Mouse (Mus musculus) monocyte, adult 2 months (primary cell): ENCODE measurements around the gene Scarf2.

Experiments used
- DNase-seq, 2 experiments: peaks; one replicate each; pipeline ENCODE4 v3.0.0; 2022; ENCODE audit warnings: low spot score in 2 of 2, low read depth in 1 of 2

Scarf2 gene

GRCm38 (mm10) chr16:17828867-17829266 is 31.8 kb downstream of the Scarf2 start:
- DNase-seq: no peak

DNA sequence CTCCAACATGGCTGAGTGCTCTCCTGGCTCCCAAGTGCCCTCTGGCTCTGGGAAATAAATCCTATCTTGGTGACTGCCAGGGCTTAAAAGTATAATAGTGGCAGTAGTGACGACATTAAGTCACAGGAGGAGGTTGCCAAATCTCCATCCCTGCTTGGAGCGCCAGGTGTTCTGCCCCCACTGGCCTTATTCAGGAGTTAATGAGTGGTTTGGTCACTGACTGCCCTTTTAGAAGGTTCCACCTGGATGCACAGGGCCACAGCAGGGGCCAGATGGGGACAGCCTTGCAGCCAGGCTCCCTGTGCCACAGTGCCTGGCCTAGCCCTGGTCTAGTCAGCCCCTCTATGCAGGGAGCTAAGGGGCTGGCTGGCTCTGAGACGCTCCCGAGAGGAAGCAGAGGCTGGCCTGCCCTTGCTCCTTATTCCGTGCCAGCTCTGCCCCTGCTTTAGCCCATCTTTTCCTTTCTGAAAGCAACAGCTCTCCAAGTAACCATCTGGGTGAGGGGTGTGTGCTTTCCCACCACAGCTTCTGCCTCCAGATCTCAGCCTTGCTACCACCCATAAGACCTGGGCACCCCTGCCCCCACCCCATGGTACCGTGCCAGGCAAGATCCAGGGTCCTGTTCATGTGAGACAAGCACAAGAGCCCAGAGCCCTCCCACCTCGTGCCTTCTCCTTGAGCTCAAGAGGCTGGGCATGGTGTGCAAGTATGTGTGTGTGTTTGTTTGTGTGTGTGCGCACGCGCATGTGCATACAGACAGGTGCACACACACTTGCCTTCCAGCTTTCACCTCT is 33.5 kb downstream of the Scarf2 start:
- DNase-seq: no peak

GRCm38 (mm10) chr16:17831781-17832180 is 34.7 kb downstream of the Scarf2 start:
- no peak for DNase-seq

GRCm38 (mm10) chr16:17832821-17833220 is 35.7 kb downstream of the Scarf2 start, which contains the start of gene B830017H08Rik:
Gene B830017H08Rik, plus strand, starts transcription at chr16:17833121.
- DNase-seq: no peak

- no peak for DNase-seq
Measured at GRCm38 (mm10) chr16:17833321-17833680, 36.2 kb downstream of the Scarf2 start.

- DNase-seq: no peak
Measured at GRCm38 (mm10) chr16:17833681-17834399, 36.8 kb downstream of the Scarf2 start.

DNA sequence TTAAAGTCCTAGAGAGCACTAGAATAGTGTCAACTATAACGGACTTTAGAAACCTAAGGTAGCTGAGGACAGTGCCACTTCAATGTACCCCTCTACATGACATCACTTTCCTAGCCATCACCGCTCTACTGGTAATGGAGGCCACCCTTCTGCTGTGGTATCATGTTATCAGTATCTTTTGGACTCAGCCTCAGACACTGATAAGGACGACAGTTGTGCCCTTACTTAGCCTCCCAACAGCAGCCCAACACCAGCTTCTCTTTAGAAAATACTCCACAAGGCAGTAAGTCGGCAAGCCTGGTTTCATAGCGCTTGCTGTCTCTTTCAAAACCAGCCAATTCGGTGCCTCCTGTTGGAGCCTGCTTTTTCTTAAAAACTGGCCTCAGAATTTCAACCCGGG is 37.5 kb downstream of the Scarf2 start:
- DNase-seq: no peak

DNA sequence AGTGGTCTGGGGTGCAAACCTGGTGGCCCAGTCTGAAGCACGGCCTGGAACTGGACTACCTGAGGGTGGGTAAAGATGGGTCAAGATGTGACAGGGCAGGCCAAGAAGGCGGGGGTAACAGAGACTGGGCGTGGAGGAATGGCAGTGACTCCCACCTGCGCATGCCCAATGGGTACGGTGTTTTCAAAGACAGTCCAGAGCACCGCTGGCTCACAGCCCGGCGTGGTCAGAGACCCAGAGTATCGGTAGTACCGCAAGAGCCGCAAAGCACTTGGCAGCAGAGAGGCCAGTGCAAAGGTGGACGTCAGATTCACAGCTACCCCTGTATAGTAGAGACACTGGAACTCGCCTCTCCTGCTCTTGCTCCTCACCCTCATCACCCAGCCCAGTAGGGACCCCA is 38.4 kb downstream of the Scarf2 start:
- no peak for DNase-seq

DNA sequence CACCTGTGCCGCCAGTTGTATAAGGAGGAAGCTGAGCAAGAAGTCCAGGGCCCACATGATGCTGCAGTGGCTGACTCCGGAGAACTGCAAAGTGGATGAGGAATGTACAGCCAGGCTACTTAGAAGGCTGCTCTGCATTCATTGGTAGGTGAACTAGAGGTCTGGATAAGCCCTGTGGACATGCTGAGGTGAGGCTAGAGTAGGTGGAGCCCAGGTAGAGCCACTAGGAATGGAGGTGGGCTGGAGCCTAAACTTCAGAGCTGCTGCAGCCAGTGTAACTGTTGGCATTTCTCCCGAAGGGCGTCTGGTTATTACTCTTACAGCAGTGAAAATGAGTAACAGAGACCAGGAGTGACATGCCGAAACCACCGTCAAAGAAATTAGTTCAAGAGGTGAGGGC is 41.0 kb downstream of the Scarf2 start, which contains the start of gene Car15:
Gene Car15 (minus strand): TSS at position 314 of the 400 bp plus-strand sequence.
- no peak for DNase-seq

DNA sequence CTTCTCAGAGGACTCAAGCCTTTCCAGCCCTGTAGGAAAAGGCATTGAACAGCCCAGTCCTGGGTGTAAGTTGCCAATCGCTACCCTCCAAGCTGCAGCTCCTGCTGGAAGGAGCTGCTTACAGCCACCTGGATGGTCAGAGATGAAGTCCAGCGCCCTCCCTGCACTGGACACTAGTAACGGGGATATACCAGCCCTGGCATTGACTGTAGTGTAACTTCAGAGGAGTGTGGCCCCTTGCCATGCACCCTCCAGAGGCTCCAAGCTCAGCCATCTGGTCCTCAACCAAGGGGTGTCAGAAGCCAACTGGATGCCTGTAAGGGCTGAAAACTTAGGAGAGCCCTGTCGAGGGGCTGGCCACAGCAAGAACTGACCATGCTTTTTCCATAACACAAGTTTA is 42.9 kb downstream of the Scarf2 start:
- no peak for DNase-seq

DNA sequence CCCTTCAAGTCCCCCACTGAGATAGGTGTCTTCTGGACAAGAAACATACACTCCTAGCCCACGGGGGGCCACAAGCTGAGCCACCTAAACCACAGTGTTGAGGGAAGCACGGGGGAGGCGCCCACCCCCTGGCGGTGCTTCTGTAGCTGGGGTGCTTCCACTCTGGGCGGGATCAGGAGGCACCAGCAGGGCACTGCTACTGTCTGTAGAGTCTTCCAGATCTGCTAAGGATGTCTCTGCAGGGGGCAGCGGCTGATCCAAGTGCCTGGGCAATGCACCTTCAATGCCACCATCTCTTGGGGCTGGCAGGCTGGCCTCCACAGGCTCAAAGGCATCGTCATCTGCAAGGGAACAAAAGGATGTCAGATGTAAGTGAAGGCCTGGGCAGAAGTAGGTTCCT is 45.4 kb downstream of the Scarf2 start:
- DNase-seq: no peak

- no peak for DNase-seq
Measured at GRCm38 (mm10) chr16:17843701-17844365, 46.8 kb downstream of the Scarf2 start.

DNA sequence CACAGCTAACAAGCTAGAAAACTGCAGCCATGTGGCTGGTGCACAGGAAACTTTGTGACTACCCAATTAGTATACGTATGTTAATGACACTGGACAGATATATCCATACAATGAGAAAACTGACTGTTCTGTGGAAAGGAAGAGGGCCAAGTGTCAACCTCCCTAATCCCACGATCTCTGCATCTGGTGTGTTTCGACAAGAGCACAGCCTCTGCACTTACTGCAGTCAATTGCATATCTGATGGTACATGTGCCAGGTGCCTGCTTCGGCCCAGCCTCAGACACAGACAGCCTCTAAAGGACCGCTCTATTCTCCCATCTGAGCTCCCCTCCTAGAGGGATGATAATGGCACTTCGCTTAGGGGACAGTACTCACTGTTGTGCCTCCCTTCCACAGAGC is 51.3 kb downstream of the Scarf2 start:
- DNase-seq: no peak

- no peak for DNase-seq
Measured at GRCm38 (mm10) chr16:17848928-17849327, 51.8 kb downstream of the Scarf2 start.

GRCm38 (mm10) chr16:17849486-17849885 is 52.4 kb downstream of the Scarf2 start:
- DNase-seq: no peak

DNA sequence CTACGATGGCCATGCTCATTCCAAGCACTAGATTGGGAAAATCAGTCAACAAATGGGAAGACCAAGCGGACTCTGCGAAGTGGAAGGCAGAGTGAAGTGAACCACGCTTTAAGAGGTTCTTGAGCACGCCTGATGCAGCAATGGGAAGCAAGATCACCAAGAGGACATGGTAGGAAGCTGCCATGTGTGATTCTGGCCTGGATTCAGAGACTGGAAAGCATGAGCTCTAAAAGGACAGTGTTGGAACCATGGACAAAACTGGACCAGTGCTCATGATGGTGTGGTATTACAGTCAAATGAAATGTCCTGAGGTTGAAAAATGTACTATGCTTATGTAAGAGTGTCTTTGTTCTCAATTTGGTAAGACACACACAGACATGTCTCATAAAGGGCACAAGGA is 54.2 kb downstream of the Scarf2 start:
- no peak for DNase-seq

GRCm38 (mm10) chr16:17851860-17852259 is 54.8 kb downstream of the Scarf2 start:
- no peak for DNase-seq

DNA sequence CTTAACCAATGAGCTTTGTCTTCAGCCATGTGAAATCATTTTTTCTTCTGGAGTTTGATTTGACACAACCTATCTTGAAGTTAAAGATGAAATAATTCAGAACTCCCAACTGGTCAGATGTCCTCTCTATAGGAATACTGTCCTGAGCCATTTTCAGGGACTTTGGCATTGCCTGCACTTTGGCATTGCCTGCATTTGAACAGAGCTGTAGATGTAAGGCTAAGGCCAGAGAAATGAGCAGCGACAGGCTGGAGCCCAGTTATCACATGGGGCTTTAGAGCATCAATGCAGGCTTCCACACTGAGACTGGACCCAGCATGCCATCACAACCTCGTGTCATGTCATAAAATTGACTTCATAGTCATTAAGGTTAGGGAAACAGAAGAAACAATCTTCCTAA is 56.2 kb downstream of the Scarf2 start:
- DNase-seq: no peak

DNA sequence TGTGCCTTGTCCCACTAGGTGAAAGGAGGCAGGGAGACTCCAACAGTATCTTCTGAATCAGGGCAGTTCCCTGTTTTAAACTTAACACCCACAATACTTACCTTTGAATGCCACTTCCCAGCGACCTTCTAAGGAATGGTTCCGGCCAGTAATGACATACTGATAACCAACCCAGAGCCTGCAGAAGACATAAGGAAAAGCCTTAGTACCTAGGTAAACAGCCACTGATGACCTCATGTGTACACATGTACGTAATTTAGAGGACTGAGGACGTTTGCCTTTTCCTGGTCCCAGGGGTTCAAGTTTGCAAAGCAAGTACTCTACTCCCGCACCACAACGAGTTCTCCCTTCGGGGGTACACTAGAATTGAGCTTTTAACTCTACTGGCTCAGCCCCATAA is 60.1 kb downstream of the Scarf2 start:
- DNase-seq: no peak
